Comparison of ENCODE assay signal across 14 mouse cellular contexts in the genomic region with DNA sequence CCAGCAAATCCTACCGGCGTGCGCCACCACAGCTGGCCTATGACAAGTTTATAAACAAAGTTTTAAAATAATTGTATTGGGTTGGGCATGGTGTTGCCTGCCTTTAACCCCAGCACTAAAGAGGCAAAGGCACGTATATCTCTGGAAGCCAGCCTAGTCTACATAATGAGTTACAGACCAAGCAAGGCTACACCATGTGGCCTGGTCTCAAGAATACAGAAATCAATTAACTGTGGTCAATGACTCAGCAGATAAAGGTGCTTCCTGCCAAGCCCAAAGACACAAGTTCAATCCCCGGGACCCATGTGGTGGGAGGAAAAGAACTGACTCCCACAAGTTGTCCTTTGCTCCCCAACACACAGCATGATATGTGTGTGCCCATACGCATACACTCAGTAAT.
"Had no signal": no experiment of that assay in that cellular context is flagged by ENCODE, and none has a peak within 500 bp of the region (broad histone marks: within the 10 kb centered on the region; RNA-seq: fewer than 3 reads in every experiment).

No protein-coding gene starts in this region.

- H3K4me3 ChIP-seq: limb, embryonic 13.5 days; liver, embryonic 15.5 days; midbrain, embryonic 10.5 days; myocyte; neural tube, embryonic 15.5 days had no signal

- DNase-seq: kidney, postnatal 10 days; kidney, postnatal 4 days; left cerebral cortex, postnatal 4 days; lung, embryonic 14.5 days; lung, postnatal 10 days; lung, postnatal 4 days; retina, postnatal 1 day; right cerebral cortex, postnatal 4 days; thymus, postnatal 14 days had no signal

- H3K4me1 ChIP-seq: midbrain, embryonic 10.5 days had no signal

- H3K4me2 ChIP-seq: limb, embryonic 13.5 days; liver, embryonic 15.5 days; lung, embryonic 14.5 days; neural tube, embryonic 15.5 days had no signal

- H3K36me3 ChIP-seq: liver, embryonic 15.5 days; midbrain, embryonic 10.5 days had no signal

- H3K27ac ChIP-seq: liver, embryonic 15.5 days; midbrain, embryonic 10.5 days had no signal

- H3K9ac ChIP-seq: limb, embryonic 13.5 days; liver, embryonic 15.5 days; lung, embryonic 14.5 days; neural tube, embryonic 15.5 days had no signal

- H3K27me3 ChIP-seq: limb, embryonic 13.5 days; liver, embryonic 15.5 days; neural tube, embryonic 15.5 days had no signal

- H3K9me3 ChIP-seq: liver, embryonic 15.5 days; neural tube, embryonic 15.5 days had no signal
